8 mouse cellular contexts compared by ENCODE assay signal in genomic region chr7:122970864-122971420, GRCm38 (mm10). TPM values are rescaled to one million over a fixed set of nuclear protein-coding genes. Genes with fewer than 3 reads are reported as not detected.
DNase-seq lines count a peak whose midpoint lies in the region; ATAC-seq and TF ChIP-seq lines count a peak whose summit lies in the region.

No protein-coding gene starts in this region.

- peak overlapping the region; percentile 99 for H3ac ChIP-seq in C2C12 (ENCODE audit: control insufficient read depth, insufficient read length, low read depth)

- H3K9ac ChIP-seq in embryonic facial prominence, embryonic 15.5 days: peak overlapping the region; percentile 99
- peak overlapping the region; percentile 99 for H3K9ac ChIP-seq in limb, embryonic 15.5 days
- H3K9ac ChIP-seq in stomach, embryonic 15.5 days: peak overlapping the region; percentile 98

- no peak for TF ChIP-seq CTCF in C2C12 (IDR thresholded peaks at IDR 0.05; ENCODE audit: control insufficient read depth, insufficient read depth, insufficient read length)

- under 1% methylated on average over 14 of the region's 14 CpGs for WGBS in embryonic facial prominence, embryonic 15.5 days
- WGBS in limb, embryonic 15.5 days: under 1% methylated on average over 14 of the region's 14 CpGs
- 0% methylated on average over 14 of the region's 14 CpGs for WGBS in stomach, embryonic 15.5 days

- peak overlapping the region; percentile 78 for H3K4me2 ChIP-seq in embryonic facial prominence, embryonic 15.5 days (replicated peaks)
- H3K4me2 ChIP-seq in limb, embryonic 15.5 days: peak overlapping the region; percentile 58
- H3K4me2 ChIP-seq in stomach, embryonic 15.5 days: peak overlapping the region; percentile 81

- peaks cover 33% of the 10 kb centered on the region for H3K36me3 ChIP-seq in erythroblast, embryonic 14.5 days (ENCODE audit: control insufficient read depth)
- H3K36me3 ChIP-seq in C2C12 (ENCODE audit: control insufficient read depth, insufficient read depth): peaks cover 36% of the 10 kb centered on the region
- H3K36me3 ChIP-seq in embryonic facial prominence, embryonic 15.5 days: peaks cover 8% of the 10 kb centered on the region; the same call in 1 of the 2 replicates
- 0 out of 2 replicates have a peak, but pooled peaks cover 5% of the 10 kb centered on the region for H3K36me3 ChIP-seq in limb, embryonic 15.5 days
- no peaks in the 10 kb centered on the region for H3K36me3 ChIP-seq in stomach, embryonic 15.5 days

- H3K4me1 ChIP-seq in erythroblast, embryonic 14.5 days (ENCODE audit: control insufficient read depth): peaks cover 44% of the 10 kb centered on the region
- H3K4me1 ChIP-seq in embryonic facial prominence, embryonic 15.5 days: peaks cover 18% of the 10 kb centered on the region
- H3K4me1 ChIP-seq in limb, embryonic 15.5 days: peaks cover 15% of the 10 kb centered on the region
- H3K4me1 ChIP-seq in stomach, embryonic 15.5 days: peaks cover 9% of the 10 kb centered on the region

- H3K27me3 ChIP-seq in erythroblast, embryonic 14.5 days (ENCODE audit: control insufficient read depth): no peaks in the 10 kb centered on the region
- no peaks in the 10 kb centered on the region for H3K27me3 ChIP-seq in C2C12 (ENCODE audit: control insufficient read depth, insufficient read depth, insufficient read length)
- no peaks in the 10 kb centered on the region for H3K27me3 ChIP-seq in embryonic facial prominence, embryonic 15.5 days
- H3K27me3 ChIP-seq in limb, embryonic 15.5 days: no peaks in the 10 kb centered on the region
- H3K27me3 ChIP-seq in stomach, embryonic 15.5 days (replicated peaks): no peaks in the 10 kb centered on the region

- H3K27ac ChIP-seq in embryonic facial prominence, embryonic 15.5 days (replicated peaks): peak overlapping the region; percentile 92
- peak overlapping the region; percentile 88; the same call in 1 of the 2 replicates for H3K27ac ChIP-seq in limb, embryonic 15.5 days
- H3K27ac ChIP-seq in stomach, embryonic 15.5 days: no peak overlapping the region

- H3K4me3 ChIP-seq in erythroblast, embryonic 14.5 days (replicated peaks): peak overlapping the region; percentile 98
- peak overlapping the region; percentile 72 for H3K4me3 ChIP-seq in C2C12 (ENCODE audit: insufficient read depth, poor library complexity, severe bottlenecking)
- H3K4me3 ChIP-seq in embryonic facial prominence, embryonic 15.5 days (replicated peaks): peak overlapping the region; percentile 94
- H3K4me3 ChIP-seq in limb, embryonic 15.5 days: peak overlapping the region; percentile 97
- H3K4me3 ChIP-seq in stomach, embryonic 15.5 days (replicated peaks): peak overlapping the region; percentile 86

- H3K9me3 ChIP-seq in erythroblast, embryonic 14.5 days (ENCODE audit: control insufficient read depth, low read length): no peaks in the 10 kb centered on the region
- no peaks in the 10 kb centered on the region for H3K9me3 ChIP-seq in embryonic facial prominence, embryonic 15.5 days (replicated peaks)
- no peaks in the 10 kb centered on the region for H3K9me3 ChIP-seq in limb, embryonic 15.5 days
- H3K9me3 ChIP-seq in stomach, embryonic 15.5 days: no peaks in the 10 kb centered on the region

- no peak for ATAC-seq in erythroblast, adult 5-6 weeks (replicated peaks; ENCODE audit: low FRiP score, poor library complexity, severe bottlenecking)
- no peak for ATAC-seq in embryonic facial prominence, embryonic 15.5 days (ENCODE audit: insufficient number of reproducible peaks, low FRiP score, low TSS enrichment, low read depth)
- ATAC-seq in limb, embryonic 15.5 days (ENCODE audit: insufficient number of reproducible peaks, low FRiP score, low TSS enrichment, low read depth): no peak
- ATAC-seq in stomach, embryonic 15.5 days (ENCODE audit: insufficient read depth, low FRiP score, low read depth): no peak

- DNase-seq in gastrocnemius, adult 18-20 months (ENCODE audit: low spot score): no peak
- DNase-seq in urinary bladder, postnatal 4 days (ENCODE audit: low spot score in 2 of 2): no peak

- peaks cover 57% of the 10 kb centered on the region for H3K79me3 ChIP-seq in C2C12 (ENCODE audit: low read depth)

- H3K79me2 ChIP-seq in C2C12 (ENCODE audit: control insufficient read depth, insufficient read depth): peaks cover 62% of the 10 kb centered on the region

TF ChIP-seq in C2C12, 6 proteins besides CTCF, POLR2A, EP300 and RAD21:
- no peak for TF ChIP-seq FOSL1 (IDR thresholded peaks at IDR 0.05; ENCODE audit: insufficient read depth, low read length, poor library complexity, severe bottlenecking)
- no peak for TF ChIP-seq MAX (IDR thresholded peaks at IDR 0.05)
- no peak for TF ChIP-seq MYOD1 (IDR thresholded peaks at IDR 0.05; ENCODE audit: control insufficient read depth, insufficient read length, low read depth)
- no peak for TF ChIP-seq MYOG (IDR thresholded peaks at IDR 0.05; ENCODE audit: control insufficient read depth, extremely low read depth, insufficient read length)
- no peak for TF ChIP-seq CEBPB (IDR thresholded peaks at IDR 0.05; ENCODE audit: low read depth)
- no peak for TF ChIP-seq USF1 (IDR thresholded peaks at IDR 0.05; ENCODE audit: low read depth)

RNA-seq across cellular contexts. Expression of gene Rbbp6, which starts 5.5 kb away (rescaled TPM):
- 4.5 and 4.7 TPM in 2 replicates for polyA plus RNA-seq in erythroblast, embryonic 14.5 days (2012)
- 43.8 and 58.1 TPM in 2 replicates for total RNA-seq in erythroblast, adult 5-6 weeks (2015; ENCODE audit: low replicate concordance)
- 27.5 and 29.0 TPM in 2 replicates for total RNA-seq in erythroblast, adult 5-6 weeks (2017; ENCODE audit: low replicate concordance)
- 13.0 TPM for polyA plus RNA-seq in C2C12 (2012; fragmentation: generic; extraction: Trizol)
- 27.5 and 29.2 TPM in 2 replicates for polyA plus RNA-seq in embryonic facial prominence, embryonic 15.5 days (2015; fragmentation: Nextera tagmentation; extraction: Ambion mirVana)
- 22.9 and 24.4 TPM in 2 replicates for polyA plus RNA-seq in limb, embryonic 15.5 days (2015; fragmentation: Nextera tagmentation; extraction: Ambion mirVana)
- 28.3 and 28.6 TPM in 2 replicates for polyA plus RNA-seq in stomach, embryonic 15.5 days (2015; fragmentation: Nextera tagmentation; extraction: Ambion mirVana)
- total RNA-seq in gastrocnemius, adult 18-20 months (2021): 10 to 100 TPM; 23.4 to 24.5 TPM
